Comparison of ENCODE assay signal across 8 mouse cellular contexts in genomic region chr11:87763511-87763987, GRCm38 (mm10). TPM values are rescaled to one million over a fixed set of nuclear protein-coding genes. Genes with fewer than 3 reads are reported as not detected.
A peak's percentile ranks its signal among the peaks of the same experiment; 100 is the strongest.
DNase-seq lines count a peak whose midpoint lies in the region; ATAC-seq lines count a peak whose summit lies in the region.

No protein-coding gene starts in this region.

- H3K4me2 ChIP-seq in embryonic facial prominence, embryonic 12.5 days (replicated peaks): peak overlapping the region; percentile 86
- peak overlapping the region; percentile 92 for H3K4me2 ChIP-seq in intestine, embryonic 16.5 days (ENCODE audit: low read depth, low read length)
- peak overlapping the region; percentile 96 for H3K4me2 ChIP-seq in neural tube, embryonic 11.5 days (ENCODE audit: low read depth)

- 1% methylated on average over 17 of the region's 17 CpGs for WGBS in embryonic facial prominence, embryonic 12.5 days
- WGBS in intestine, embryonic 16.5 days: 2% methylated on average over 17 of the region's 17 CpGs
- WGBS in neural tube, embryonic 11.5 days: under 1% methylated on average over 17 of the region's 17 CpGs

- H3K27ac ChIP-seq in embryonic facial prominence, embryonic 12.5 days: no peak overlapping the region
- H3K27ac ChIP-seq in intestine, embryonic 16.5 days (ENCODE audit: low read length): no peak overlapping the region
- no peak overlapping the region for H3K27ac ChIP-seq in neural tube, embryonic 11.5 days (ENCODE audit: low read depth, low read length)

- H3K4me3 ChIP-seq in embryonic facial prominence, embryonic 12.5 days: peak overlapping the region; percentile 44
- peak overlapping the region; percentile 60 for H3K4me3 ChIP-seq in intestine, embryonic 16.5 days (ENCODE audit: low read length)
- H3K4me3 ChIP-seq in neural tube, embryonic 11.5 days (ENCODE audit: low read depth, low read length): peak overlapping the region; percentile 54

- peak overlapping the region; percentile 45; the same call in 1 of the 2 replicates for H3K9ac ChIP-seq in embryonic facial prominence, embryonic 12.5 days
- H3K9ac ChIP-seq in intestine, embryonic 16.5 days (ENCODE audit: low read depth, low read length): peak overlapping the region; percentile 69
- H3K9ac ChIP-seq in neural tube, embryonic 11.5 days (ENCODE audit: low read length): peak overlapping the region; percentile 71

- intact Hi-C loops in left cerebral cortex, postnatal 25 days (cut with DNase I): loop anchor here (2.0 to 5.0 kb wide), 3 partner anchors 27 to 166 kb away; partner anchors contain the start of genes Rnf43 and Supt4a

- ATAC-seq in embryonic facial prominence, embryonic 12.5 days (ENCODE audit: insufficient number of reproducible peaks, insufficient read depth, low FRiP score, low TSS enrichment): peak; percentile 30; the same call in 1 of the 2 replicates
- ATAC-seq in intestine, embryonic 16.5 days: peak; percentile 64
- peak; percentile 23; the same call in 1 of the 2 replicates for ATAC-seq in neural tube, embryonic 11.5 days (ENCODE audit: insufficient read depth, low FRiP score, low TSS enrichment)

- H3K4me1 ChIP-seq in embryonic facial prominence, embryonic 12.5 days: peaks cover 19% of the 10 kb centered on the region
- peaks cover 11% of the 10 kb centered on the region for H3K4me1 ChIP-seq in intestine, embryonic 16.5 days (ENCODE audit: control insufficient read depth, insufficient read depth, low read length)
- H3K4me1 ChIP-seq in neural tube, embryonic 11.5 days (ENCODE audit: control insufficient read depth, insufficient read depth, low read length): peaks cover 12% of the 10 kb centered on the region; the same call in 1 of the 2 replicates

- H3K9me3 ChIP-seq in embryonic facial prominence, embryonic 12.5 days: no peaks in the 10 kb centered on the region
- H3K9me3 ChIP-seq in intestine, embryonic 16.5 days (ENCODE audit: control insufficient read depth, low read length): no peaks in the 10 kb centered on the region
- H3K9me3 ChIP-seq in neural tube, embryonic 11.5 days (ENCODE audit: control insufficient read depth, low read length): no peaks in the 10 kb centered on the region

- peaks cover 85% of the 10 kb centered on the region for H3K27me3 ChIP-seq in embryonic facial prominence, embryonic 12.5 days
- H3K27me3 ChIP-seq in intestine, embryonic 16.5 days (replicated peaks; ENCODE audit: control insufficient read depth, insufficient read depth, low read length): peaks cover 56% of the 10 kb centered on the region
- H3K27me3 ChIP-seq in neural tube, embryonic 11.5 days (ENCODE audit: control insufficient read depth, insufficient read depth, low read length): peaks cover 62% of the 10 kb centered on the region

- DNase-seq in embryo, embryonic 10 days (ENCODE audit: low spot score): peak; percentile 61
- DNase-seq in embryo, embryonic 9.5 days (ENCODE audit: extremely low spot score): no peak
- peak; percentile 43 for DNase-seq in MN1 (ENCODE audit: low spot score)
- DNase-seq in left cerebral cortex, postnatal 25 days (ENCODE audit: low spot score in 2 of 2): peak; percentile 84 to 93
- DNase-seq in neural tube, embryonic 11.5 days (ENCODE audit: low spot score): peak; percentile 55
- no peak for DNase-seq in natural killer cell, adult 2 months (ENCODE audit: low spot score in 2 of 2)

- H3K36me3 ChIP-seq in embryonic facial prominence, embryonic 12.5 days: no peaks in the 10 kb centered on the region
- H3K36me3 ChIP-seq in intestine, embryonic 16.5 days (ENCODE audit: control insufficient read depth, insufficient read depth, low read length): no peaks in the 10 kb centered on the region
- H3K36me3 ChIP-seq in neural tube, embryonic 11.5 days (ENCODE audit: control insufficient read depth, insufficient read depth, low read length): no peaks in the 10 kb centered on the region

RNA-seq across cellular contexts. Expression of gene Tspoap1, which starts 3.2 kb away (rescaled TPM):
- polyA plus RNA-seq in embryonic facial prominence, embryonic 12.5 days (2016; fragmentation: Nextera tagmentation; extraction: Ambion mirVana): 5.1 and 8.6 TPM in 2 replicates
- polyA plus RNA-seq in intestine, embryonic 16.5 days (2015; fragmentation: Nextera tagmentation; extraction: Ambion mirVana): 0.83 and 1.2 TPM in 2 replicates
- total RNA-seq in left cerebral cortex, postnatal 25 days (2021): 100 to 1,000 TPM; 165 to 189 TPM
- 5.4 and 6.0 TPM in 2 replicates for polyA plus RNA-seq in neural tube, embryonic 11.5 days (2014; fragmentation: Nextera tagmentation; extraction: Ambion mirVana)

RNA-seq across cellular contexts. Expression of gene Supt4a, which starts 26.2 kb away (rescaled TPM):
- polyA plus RNA-seq in embryonic facial prominence, embryonic 12.5 days (2016; fragmentation: Nextera tagmentation; extraction: Ambion mirVana): 158 TPM in 2 replicates
- 108 and 111 TPM in 2 replicates for polyA plus RNA-seq in intestine, embryonic 16.5 days (2015; fragmentation: Nextera tagmentation; extraction: Ambion mirVana)
- total RNA-seq in left cerebral cortex, postnatal 25 days (2021): 10 to 100 TPM; 69.9 to 86.3 TPM
- 155 and 162 TPM in 2 replicates for polyA plus RNA-seq in neural tube, embryonic 11.5 days (2014; fragmentation: Nextera tagmentation; extraction: Ambion mirVana)

RNA-seq across cellular contexts. Expression of gene Mpo, which starts 29.8 kb away (rescaled TPM):
- 3.0 and 3.4 TPM in 2 replicates for polyA plus RNA-seq in embryonic facial prominence, embryonic 12.5 days (2016; fragmentation: Nextera tagmentation; extraction: Ambion mirVana)
- polyA plus RNA-seq in intestine, embryonic 16.5 days (2015; fragmentation: Nextera tagmentation; extraction: Ambion mirVana): 1.8 and 6.1 TPM in 2 replicates
- not detected for total RNA-seq in left cerebral cortex, postnatal 25 days (2021)
- polyA plus RNA-seq in neural tube, embryonic 11.5 days (2014; fragmentation: Nextera tagmentation; extraction: Ambion mirVana): 6.0 and 7.7 TPM in 2 replicates

Comparison
In these comparisons a context has a peak if more than half of its experiments do, and no peak if none do; other contexts are left out.
1. DNase-seq: peak in embryo, embryonic 10 days (single experiment), MN1 (single experiment), left cerebral cortex, postnatal 25 days (2 of 2) and neural tube, embryonic 11.5 days (single experiment); none in embryo, embryonic 9.5 days (single experiment) and natural killer cell, adult 2 months (0 of 2).
2. Peak in every context shown above with its lines, with median percentiles within 50 percentile points of each other: ATAC-seq, H3K4me2 ChIP-seq, H3K4me3 ChIP-seq and H3K9ac ChIP-seq.